Mouse (Mus musculus): ENCODE measurements at regions not wholly inside any gene's neighbourhood (a gene's known extent, or its start where the extent isn't known, plus 50 kb on each side); places are given as distances from the start of the nearest gene placed in this dataset.

- DNase-seq (ENCODE audit: low read depth, low spot score), result no peak
Observed at GRCm38 (mm10) chr4:150800774-150801173, 52.9 kb upstream of the Errfi1 start.

DNA sequence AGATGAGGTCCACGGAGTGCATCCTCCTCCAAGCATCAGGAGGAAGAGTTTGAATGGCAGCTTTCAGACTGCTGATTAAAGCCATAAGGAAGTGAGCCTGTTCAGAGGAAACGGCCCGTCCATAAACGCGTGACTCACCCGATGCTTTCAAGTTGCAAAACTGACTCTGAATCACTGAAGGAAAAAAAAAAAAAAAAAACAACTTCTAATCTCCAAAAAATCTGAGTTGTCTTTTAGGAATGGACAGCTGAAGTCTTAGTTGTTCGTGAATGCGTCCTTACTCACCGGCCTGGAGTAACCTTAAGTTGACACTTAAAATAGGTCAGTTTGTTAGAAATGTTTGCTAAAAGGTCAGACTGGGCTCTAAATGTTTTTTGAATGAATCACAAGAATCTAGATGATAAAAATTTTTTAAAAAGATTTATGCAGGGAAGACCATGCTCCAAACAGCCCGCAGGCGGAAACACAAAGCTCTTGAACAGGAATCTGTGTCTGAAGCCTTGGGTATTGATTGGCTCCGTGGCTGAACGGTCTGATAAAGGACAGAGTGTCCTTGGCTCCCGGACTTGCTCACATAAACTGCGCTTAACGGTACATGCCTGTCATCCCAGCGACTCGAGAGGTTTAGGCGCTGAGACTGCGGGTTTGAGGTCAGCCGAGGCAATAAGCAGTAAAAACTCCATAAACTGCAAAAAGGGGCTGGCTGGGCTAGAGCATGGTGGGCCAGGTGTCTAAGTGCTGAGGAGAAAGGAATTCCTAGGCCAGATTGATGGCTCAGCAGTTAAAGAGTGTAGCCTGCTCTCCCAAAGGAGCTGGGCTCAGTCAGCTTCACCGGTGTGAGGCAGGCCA is 53.9 kb upstream of the Errfi1 start:
- peak; percentile 61 for DNase-seq (ENCODE audit: low read depth, low spot score)

GRCm38 (mm10) chr4:150798783-150799530 is 54.8 kb upstream of the Errfi1 start:
- DNase-seq (ENCODE audit: low read depth, low spot score), result no peak

DNA sequence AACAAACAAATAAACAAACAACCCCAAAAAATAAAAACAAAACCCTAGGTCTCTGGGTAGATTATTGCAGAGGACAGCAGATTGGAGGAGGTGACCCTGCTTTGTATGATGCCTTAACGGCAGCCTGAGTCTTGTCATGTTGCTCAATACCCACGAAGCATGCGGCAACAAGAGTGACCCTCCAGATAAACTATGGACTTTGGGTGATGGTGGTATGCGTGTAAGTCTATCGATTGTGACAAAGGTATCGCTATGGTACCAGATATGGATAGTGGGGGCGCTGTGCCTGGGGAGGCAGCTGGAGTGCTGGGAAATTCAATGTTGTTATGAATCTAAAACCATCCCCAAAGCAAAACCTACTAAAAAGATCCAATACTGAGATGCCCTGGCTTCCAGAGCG is 55.4 kb upstream of the Errfi1 start:
- no peak for DNase-seq (ENCODE audit: low read depth, low spot score)

DNA sequence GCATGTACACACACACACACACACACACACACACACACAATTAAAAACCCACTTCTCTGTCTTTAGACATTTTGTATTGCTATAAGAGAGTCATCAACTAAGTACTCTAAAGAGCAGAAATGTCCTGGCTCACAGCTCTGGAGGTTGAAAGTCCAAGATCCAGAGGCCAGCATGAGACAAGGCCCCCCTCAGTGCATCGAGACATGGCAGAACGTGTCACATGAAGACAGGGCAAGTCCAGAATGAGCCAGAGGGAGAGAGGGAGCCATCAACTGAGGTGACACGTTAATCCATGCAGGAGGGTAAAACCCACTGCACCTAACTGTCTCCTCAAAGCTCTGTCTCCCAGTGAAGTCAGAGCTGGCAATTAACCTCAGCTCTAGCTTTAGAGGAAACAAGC is 56.7 kb upstream of the Errfi1 start:
- no peak for DNase-seq (ENCODE audit: low read depth, low spot score)

DNA sequence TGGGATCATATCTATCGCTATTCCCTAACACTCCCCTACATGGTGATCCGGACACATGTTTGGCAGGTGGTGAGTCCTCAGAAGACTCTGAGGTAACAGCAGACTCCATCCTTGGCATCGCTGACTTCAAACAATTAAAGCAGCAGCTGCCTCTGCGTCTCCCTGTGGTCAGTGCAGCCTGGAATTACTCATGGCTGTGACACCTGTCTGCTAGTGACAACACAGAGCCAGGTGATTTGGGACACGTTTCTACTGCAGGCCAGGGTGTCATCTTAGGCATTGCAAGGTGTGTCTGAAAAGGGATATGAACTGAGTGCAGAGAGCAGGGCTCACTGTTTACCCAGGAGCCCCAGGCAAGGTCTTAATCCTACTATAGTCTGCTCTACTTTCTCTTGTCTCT is 58.8 kb upstream of the Errfi1 start:
- no peak for DNase-seq (ENCODE audit: low read depth, low spot score)

- peak; percentile 73 for DNase-seq (ENCODE audit: low read depth, low spot score)
Observed at GRCm38 (mm10) chr4:150794257-150794794, 59.4 kb upstream of the Errfi1 start.

- DNase-seq (ENCODE audit: low read depth, low spot score), result no peak
Observed at GRCm38 (mm10) chr4:150793146-150793545, 60.6 kb upstream of the Errfi1 start.

DNA sequence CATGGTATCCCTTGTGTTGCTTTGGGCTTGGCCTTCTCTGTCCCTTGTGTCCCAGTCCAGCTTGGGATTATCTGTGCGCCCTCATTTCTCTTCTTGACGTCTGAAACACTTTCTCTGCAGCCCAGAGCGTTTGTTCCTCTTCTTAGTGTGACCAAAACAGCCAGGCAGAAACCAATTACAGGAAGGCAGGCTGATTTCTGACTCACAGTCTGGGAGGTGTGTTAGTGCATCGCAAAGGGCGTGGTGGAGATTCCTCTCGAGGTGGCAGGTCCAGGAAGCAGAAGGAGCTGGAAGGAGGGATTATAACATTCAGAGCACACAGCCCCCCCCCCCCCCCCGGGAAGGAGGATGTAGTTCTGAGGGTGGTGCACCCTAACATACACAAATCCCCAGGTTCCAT is 64.6 kb upstream of the Errfi1 start:
- DNase-seq (ENCODE audit: low read depth, low spot score), result no peak

GRCm38 (mm10) chr4:150787113-150787512 is 66.6 kb upstream of the Errfi1 start:
- DNase-seq (ENCODE audit: low read depth, low spot score), result no peak

DNA sequence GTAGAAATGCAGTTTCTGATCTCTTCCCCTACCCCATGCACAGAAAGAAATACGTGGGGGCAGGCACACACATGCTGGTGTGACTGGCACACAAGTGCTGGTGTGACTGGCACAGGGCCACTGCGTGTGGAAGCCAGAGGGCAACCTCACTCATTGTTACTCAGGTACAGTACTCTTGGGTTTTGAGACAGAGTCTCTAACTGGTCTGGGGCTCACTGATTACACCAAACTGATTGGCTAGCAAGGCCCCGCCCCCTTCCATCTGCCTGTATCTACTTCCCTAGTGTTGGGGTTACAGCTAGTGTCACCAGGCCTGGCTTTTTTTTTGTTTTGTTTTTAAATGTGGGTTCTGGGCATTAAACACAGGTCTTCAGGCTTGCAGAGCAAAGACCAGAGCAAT is 67.1 kb upstream of the Errfi1 start:
- DNase-seq (ENCODE audit: low read depth, low spot score), result no peak

DNA sequence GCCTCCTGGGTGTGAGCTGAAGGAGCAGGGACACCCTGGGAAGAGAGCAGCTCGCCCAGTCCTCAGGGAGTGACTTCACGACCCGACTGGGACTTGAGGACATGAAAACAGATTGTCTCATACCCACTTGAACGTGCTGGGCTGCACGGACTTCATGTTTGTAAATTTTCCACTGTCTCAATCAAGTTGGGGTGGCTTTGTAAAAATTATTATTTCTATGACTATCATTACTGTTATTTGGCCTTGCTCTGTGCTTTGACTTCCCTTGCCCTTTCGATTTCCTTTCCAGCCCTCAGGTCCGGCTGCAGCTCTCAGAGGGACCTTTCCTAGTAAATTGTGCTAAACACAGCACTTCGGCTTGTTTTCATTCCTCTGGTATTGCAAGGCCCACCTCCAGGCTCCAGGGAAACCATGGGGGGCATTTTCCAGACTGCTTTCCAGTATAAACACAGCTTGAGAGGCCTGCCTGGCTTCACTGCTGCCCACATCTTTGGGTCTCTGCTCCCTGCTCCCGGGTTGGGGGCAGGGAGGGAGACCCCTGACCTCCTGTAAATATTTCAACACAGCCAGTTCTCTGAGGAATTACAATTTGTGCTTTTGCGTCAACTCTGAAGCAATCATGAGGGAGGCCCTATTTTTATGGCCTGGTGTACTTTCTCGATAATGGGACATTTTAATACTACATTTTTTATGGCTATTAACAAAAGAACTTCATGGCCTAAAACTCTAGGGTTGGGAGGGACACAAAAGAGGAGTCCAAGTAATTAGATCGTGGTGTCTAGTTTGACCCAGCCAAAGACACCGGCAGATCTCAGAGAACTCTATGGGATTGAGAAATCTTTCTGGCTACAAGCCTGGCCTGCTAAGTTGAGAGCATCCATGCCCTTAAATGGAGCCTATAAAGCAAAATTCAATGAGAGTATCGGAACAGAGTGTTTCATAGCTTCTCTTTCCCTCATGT is 68.9 kb upstream of the Errfi1 start:
- peak; percentile 61 for DNase-seq (ENCODE audit: low read depth, low spot score)

- DNase-seq (ENCODE audit: low read depth, low spot score), result no peak
Observed at GRCm38 (mm10) chr4:150781304-150781703, 72.4 kb upstream of the Errfi1 start.

GRCm38 (mm10) chr4:150779340-150779739 is 74.4 kb upstream of the Errfi1 start:
- peak; percentile 60 for DNase-seq (ENCODE audit: low read depth, low spot score)

GRCm38 (mm10) chr4:150778683-150779082 is 75.0 kb upstream of the Errfi1 start:
- DNase-seq (ENCODE audit: low read depth, low spot score), result no peak

- DNase-seq (ENCODE audit: low read depth, low spot score), result no peak
Observed at GRCm38 (mm10) chr4:150775695-150776521, 77.8 kb upstream of the Errfi1 start.

DNA sequence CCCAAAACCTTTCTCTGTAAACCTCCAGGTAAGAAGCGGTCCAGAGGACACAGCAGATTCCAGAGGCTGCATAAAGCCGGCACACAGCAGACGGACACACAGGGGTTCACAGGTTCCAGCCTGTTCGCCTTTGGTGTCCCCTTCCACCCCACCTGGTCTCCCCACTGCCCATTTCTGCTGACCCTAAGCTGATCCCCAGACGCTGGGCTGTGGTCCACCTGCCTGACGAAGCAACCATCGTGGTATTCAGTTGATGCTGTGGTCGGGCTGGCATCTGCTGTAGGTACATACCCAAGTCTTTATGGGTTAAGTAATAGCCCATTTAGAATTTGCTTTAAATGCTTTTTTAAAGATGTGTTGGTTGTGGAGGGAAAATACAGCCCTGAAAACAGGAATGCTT is 78.4 kb upstream of the Errfi1 start:
- no peak for DNase-seq (ENCODE audit: low read depth, low spot score)

DNA sequence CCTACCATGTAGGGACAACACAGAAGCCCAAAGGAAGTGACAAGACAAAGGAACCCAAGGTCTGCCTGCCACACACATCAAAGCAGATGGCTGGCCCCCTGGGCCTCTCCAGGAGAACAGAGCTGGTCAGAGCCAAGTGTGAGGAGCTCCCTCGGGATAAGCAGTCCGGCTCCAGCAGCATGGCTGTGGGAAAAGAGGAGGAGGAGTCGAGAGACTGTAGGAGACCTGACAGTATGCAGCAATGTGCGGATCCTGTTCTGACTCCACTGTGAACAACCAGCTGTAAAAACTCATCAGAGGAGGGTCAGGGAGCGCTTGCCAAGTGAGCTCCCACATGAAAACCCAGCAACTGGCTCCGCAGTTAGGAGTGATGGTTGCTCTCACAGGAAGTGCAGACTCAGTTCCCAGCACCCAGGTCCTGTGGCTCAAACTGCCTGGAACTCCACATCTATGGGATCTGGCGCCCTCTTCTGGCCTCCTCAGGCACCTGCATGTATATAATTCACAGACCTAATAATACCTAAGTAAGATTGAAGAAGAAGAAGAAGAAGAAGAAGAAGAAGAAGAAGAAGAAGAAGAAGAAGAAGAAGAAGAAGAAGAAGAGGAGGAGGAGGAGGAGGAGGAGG is 79.3 kb upstream of the Errfi1 start:
- no peak for DNase-seq (ENCODE audit: low read depth, low spot score)

- DNase-seq (ENCODE audit: low read depth, low spot score), result no peak
Observed at GRCm38 (mm10) chr4:150771922-150772651, 81.6 kb upstream of the Errfi1 start.

All from mesoderm, embryonic 11.5 days (tissue).